Mouse (Mus musculus) stomach, postnatal 0 days (tissue): ENCODE results near the gene Gpd1l.

ENCODE experiments used
- CTCF ChIP-seq: IDR thresholded peaks from 2 replicates; pipeline ENCODE4 v1.5.1; 2016; ENCODE audit warnings: antibody characterized with exemption, low read depth, mild to moderate bottlenecking, moderate library complexity
- EP300 ChIP-seq: optimal IDR thresholded peaks from 2 replicates; pipeline ENCODE3; 2016; ENCODE audit warnings: antibody characterized with exemption

DNA sequence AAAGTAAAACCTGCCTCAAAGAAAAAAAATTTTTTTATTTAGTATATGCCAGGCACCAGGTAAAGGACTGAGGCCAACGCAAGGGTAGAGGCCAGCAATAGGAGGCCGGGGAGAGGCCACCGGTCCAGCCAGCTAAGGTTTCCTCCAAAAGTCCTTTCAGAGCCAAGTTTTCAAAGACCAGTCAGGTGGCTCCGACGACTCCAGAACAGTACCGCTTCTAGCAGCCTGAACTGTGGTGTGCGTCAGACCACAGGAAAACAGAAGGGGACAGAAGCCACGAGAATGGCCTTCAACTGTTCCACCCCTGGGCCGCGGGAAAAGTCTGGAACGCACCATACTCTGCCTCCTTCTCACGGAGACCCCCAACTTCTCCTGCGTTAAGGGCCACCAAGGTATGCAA is 1.2 kb downstream of the Gpd1l start:
- TF ChIP-seq CTCF: no peak
- TF ChIP-seq EP300: no peak
